Mouse (Mus musculus) gastrocnemius, postnatal 4 days (tissue): ENCODE measurements around the gene Ube2c. TPM values are rescaled to one million over a fixed set of nuclear protein-coding genes. Genes with fewer than 3 reads are reported as not detected.
"Not testable (repeated sequence)": the region's sequence is repeated elsewhere in the genome, so short reads cannot be mapped to it uniquely, and the experiment has no call there.

ENCODE experiments used
- DNase-seq, 2 experiments: peaks; one replicate each; pipeline ENCODE4 v3.0.0; 2021 to 2022; ENCODE audit warnings: low spot score in 2 of 2, mixed read lengths in 2 of 2
- total RNA-seq, 2 experiments: library from RNA; stranded (reverse); gene quantifications; 2 replicates each; pipeline ENCODE4 v1.2.3; 2021

Gene Ube2c
- total RNA-seq, 2 experiments from 2014 or later: 26.8 to 34.0 TPM

GRCm38 (mm10) chr2:164787032-164787431 lies 17.3 kb downstream of the Ube2c start:
- no peak for DNase-seq

GRCm38 (mm10) chr2:164787779-164788178 lies 18.1 kb downstream of the Ube2c start:
- no peak for DNase-seq

GRCm38 (mm10) chr2:164788411-164788810 lies 18.7 kb downstream of the Ube2c start:
- DNase-seq: no peak

DNA sequence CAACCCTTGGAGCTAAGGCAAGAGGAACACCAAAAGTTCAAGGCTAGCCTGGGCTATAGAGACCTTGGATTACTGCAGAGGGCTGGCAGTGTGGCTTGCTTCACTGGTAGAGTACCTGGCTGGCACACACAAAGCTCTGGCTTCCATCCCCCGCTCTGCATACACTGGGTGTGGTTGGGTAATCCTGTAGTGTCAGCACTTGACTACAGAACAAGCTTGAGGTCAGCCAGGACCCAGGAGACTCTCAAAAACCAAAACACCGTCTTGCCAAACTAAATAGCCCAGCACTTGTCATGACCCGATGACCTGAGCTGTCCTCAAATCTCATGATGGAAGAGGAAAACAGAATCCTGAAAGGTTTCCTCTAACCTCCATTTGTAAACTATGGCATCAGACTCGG lies 20.8 kb downstream of the Ube2c start:
- no peak for DNase-seq

DNA sequence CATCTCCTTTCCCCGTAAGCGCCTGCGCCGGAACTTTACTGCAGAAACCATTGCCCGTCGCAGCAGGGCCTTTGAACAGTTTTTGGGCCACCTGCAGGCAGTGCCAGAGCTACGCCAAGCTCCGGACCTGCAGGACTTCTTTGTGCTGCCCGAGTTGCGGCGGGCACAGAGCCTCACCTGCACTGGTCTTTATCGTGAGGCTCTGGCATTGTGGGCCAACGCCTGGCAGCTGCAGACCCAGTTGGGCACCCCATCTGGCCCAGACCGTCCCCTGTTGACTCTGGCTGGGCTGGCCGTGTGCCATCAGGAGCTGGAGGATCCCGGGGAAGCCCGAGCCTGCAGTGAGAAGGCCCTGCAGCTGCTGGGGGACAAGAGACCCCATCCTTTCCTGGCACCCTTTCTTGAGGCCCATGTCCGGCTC lies 22.2 kb downstream of the Ube2c start:
- no peak for DNase-seq

DNA sequence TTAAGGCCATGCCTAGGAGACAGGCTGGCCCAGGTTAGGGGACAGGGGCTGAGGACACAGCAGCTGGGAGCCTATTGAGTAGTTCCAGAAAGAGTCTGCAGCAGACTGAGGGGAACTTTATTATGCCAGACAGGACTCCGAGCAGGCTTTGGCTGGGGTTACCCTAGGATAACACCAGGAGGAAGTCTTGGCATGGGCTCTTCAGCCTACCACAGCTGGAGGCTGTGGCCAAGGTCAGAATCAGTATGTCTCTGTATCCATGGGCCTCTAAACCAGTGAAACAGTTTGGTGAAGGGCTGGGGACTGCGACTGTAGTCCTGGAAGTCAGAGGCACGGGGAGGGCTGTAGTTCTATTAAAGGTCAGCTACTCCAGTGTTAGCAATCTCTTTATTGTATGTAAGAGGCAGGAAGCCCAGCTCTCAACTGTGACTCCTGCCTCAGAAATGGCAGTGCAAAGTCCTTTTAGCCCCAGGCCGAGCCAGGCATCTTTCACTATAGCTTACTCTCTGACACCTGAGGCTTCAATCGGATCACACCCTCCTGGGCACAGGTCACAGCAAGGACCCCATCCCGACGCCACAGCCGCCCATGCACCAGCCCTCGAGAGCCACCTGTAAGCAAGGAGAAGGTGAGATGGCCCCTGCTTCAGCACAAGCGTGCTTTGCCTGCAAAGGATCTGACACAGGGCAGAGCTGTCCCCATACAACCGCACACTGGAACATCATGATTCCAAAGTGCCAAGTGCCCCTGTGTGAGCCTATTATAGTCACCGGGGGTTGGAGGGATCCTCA lies 22.9 kb downstream of the Ube2c start:
- DNase-seq: no peak

- DNase-seq: no peak
Observed at GRCm38 (mm10) chr2:164793236-164793635, 23.5 kb downstream of the Ube2c start.

GRCm38 (mm10) chr2:164793772-164794171 lies 24.1 kb downstream of the Ube2c start:
- no peak for DNase-seq

GRCm38 (mm10) chr2:164794293-164794692 lies 24.6 kb downstream of the Ube2c start:
- DNase-seq: peak; percentile 63 to 85

DNA sequence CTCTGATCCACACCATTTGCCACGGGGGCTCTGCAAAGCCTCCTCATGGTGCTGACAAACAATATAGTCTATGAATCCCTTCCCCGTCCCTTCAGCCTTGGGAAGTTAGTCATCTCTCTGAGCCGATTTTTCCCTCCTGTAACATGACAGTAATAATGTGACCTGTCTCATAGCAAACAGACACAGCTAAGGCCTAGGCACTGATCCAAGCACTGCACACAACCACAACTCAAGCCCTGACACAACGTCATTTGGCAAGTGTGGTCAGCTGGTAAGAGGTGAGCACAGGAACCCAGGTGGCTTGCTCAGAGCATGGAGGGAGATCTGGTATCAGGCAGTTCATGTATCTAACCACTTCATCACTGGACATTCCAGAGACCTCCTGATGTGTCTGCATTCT lies 26.2 kb downstream of the Ube2c start:
- no peak for DNase-seq

DNA sequence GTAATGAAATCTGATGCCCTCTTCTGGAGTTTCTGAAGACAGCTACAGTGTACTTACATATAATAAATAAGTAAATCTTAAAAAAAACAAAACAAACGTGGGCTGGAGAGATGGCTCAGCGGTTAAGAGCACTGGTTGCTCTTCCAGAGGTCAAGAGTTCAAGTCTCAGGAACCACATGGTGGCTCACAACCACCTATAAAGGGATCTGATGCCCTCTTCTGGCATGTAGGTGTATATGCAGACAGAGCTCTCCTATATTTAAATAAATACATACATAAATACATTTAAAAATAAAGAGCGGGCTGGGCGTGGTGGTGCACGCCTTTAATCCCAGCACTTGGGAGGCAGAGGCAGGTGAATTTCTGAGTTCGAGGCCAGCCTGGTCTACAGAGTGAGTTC lies 28.9 kb downstream of the Ube2c start:
- DNase-seq: not testable (repeated sequence)

GRCm38 (mm10) chr2:164800252-164801004 lies 30.7 kb downstream of the Ube2c start:
- no peak for DNase-seq

- DNase-seq: no peak
Observed at GRCm38 (mm10) chr2:164803201-164803920, 33.7 kb downstream of the Ube2c start.

- no peak for DNase-seq
Observed at GRCm38 (mm10) chr2:164803921-164804313, 34.2 kb downstream of the Ube2c start.

- DNase-seq: peak; percentile 85 to 96
Observed at GRCm38 (mm10) chr2:164804533-164805331, 35.0 kb downstream of the Ube2c start, which contains the start of the genes Acot8 and Zswim3. Gene Acot8, minus strand, starts transcription at chr2:164804882. Gene Zswim3, plus strand, starts transcription at chr2:164805098.

DNA sequence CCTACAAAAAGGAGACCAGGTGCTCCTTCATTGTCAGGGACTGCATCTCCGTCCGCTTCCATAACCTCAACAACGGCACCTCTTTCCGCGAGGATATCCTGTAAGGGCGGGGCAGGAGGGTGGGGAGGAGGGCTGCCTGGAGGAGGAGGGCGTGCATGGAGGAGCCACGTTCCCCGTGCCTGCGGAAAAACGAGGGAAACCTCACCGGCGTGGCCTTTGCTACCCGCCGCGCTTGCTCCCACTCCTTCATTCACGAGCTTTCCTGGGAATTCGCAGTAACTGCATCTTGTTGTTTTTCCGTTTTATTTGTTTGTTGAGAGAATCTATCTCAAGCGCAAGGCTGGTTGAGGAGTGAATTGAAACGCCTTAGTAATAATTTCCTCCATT lies 35.6 kb downstream of the Ube2c start:
- DNase-seq: no peak

DNA sequence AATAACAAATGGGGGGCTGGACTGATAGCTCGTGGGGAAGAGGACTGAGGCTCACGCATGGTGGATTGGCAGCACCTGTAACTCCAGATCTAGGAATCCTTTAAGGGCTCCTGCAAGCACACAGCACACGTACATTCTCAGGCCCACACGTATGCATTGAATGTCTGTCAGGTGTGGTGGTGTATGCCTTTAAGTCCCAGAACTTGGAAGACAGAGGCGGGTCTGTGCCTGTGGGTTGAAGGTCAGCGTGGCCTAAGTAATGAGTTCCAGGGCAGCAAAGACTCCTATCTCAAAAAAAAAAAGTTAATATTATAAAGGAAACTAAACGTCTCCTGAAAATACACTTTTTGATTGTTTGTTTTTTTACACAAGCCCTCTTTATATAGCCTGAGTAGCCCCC lies 36.9 kb downstream of the Ube2c start:
- DNase-seq: no peak

DNA sequence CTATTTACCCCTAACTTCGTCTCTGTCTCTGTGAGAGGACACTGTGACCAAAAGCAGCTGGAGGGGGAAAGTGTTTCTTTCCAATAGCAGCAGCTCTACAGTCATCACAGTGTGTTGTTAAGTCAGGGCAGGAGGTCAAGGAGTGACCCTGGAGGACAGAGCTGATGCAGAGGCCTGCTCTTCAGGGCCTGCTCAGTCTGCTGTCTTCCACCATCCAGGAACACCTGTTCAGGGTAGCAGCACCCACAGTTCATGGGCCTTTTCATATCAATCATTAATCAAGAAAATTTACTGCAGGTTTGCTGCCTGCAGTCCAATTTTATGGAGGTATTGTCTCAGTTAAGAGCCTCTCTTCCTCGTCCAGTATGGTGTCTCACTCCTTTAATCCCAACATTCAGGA lies 43.9 kb downstream of the Ube2c start:
- no peak for DNase-seq

DNA sequence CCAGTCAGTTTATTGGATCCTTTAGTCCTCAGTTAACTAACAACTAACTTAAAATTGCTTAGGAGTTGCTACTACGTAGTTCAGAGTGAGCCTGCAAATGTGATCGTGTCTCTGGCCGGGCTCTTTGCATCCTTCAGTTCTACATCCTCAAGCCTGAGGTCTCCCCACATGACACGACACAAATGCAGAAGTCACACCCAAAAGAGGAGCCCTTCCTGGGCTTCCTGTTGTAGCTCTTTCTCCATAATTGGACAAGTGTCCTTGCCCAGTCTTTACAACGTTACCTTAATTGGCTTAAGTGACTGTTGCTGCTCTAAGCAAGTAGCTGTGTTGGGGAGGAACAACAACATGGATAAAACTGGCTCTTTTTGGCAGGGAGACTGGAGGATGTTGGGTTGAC lies 45.6 kb downstream of the Ube2c start:
- no peak for DNase-seq

DNA sequence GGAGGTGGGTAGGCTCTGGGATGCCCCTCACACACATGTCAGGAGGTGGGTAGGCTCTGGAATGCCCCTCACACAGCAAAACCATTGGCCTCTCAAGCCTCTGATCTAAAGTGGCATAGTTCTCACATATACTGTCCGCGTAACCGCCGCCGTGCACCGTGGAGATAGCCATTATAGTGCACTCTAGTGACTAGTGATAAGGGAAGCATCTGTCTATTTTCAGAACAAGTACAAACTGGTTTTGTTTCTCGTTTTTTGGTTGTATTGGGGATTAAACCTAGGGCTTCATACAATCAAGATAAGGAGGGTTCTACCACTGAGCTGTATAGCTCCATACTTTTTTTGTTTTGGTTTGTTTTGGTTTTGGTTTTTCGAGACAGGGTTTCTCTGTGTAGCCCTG lies 46.1 kb downstream of the Ube2c start:
- DNase-seq: no peak

- DNase-seq: no peak
Observed at GRCm38 (mm10) chr2:164817206-164817605, 47.5 kb downstream of the Ube2c start.
